Mouse (Mus musculus): Measurements from ENCODE around the gene Sgsm1.

- TF ChIP-seq CTCF (IDR thresholded peaks at IDR 0.05; ENCODE audit: borderline replicate concordance, insufficient read depth, low read length) (no peak), POLR2A (IDR thresholded peaks at IDR 0.05; ENCODE audit: low read depth, low read length) (no peak)
Measured at GRCm38 (mm10) chr5:113358833-113359232, 48.2 kb upstream of the Sgsm1 start.
